Mouse (Mus musculus): ENCODE data around the gene Cptp.

Gene Cptp

DNA sequence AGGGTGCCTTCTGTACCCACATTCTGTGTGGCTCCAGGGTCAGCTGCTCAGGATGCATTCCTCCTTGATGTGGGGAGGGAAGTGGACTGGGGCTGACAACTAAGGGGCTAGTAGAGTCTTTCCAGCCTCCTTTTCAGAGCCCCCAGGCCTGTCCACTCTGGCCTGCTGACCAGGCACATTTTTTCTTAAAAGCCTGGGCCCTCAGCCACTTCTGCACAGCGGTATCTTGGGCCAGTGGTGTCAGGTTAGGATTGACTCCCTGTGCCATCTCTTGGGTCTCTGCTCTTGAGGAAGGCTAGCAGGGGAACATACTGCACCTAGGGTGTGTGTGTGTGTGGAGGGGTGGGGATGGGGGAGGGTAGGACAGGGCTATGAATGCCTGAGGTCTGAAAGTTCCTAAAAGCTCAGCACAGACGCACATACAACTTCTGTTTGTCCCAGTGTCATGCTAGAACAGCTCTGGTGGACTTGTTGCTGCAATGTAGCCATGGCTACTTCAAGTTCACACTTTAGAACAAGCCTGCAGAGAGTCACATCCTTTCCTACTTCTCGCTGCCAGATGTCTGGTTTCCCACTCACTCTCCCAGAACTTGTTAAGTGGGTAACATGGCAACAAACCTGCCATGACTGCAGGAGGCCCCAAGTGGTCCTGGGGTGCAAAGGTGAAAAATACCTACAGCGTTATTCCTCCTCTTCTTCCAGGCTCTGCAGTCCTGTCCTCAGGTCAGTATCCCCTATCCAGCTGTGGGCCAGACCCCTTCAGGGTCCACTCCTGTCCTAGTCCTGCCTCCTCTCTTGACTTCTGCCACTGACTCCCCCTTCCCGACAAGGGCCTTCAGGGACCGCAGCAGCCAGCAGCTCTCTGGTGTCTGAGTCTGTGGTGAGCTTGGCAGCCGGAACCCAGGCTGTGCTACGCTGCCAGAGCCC is 28.9 kb downstream of the Cptp start:
- DNase-seq: no peak

DNA sequence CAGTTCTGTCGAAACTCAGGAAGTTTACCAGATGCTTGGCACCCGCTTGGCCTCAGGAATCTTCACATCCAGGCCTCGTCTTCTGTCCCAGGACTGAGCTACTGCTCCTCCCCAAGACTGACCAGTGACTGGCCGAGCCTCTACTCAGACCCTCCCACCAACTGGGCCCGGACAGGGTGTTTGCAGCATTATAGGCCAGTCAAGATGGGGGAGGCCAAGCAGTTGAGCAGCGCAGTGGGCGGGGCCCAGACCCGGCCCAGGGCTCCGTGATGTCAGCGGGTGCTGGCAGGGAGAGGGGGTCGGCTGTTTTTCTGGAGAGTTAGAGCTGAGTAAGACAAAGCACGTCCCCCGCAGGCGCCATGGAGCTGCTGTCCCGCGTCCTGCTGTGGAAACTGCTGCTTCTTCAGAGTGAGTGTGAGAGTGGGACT is 29.7 kb downstream of the Cptp start, which contains the start of gene Mxra8:
Mxra8 (plus strand) TSS at position 198 of the 428 bp plus-strand sequence.
- DNase-seq: no peak

DNA sequence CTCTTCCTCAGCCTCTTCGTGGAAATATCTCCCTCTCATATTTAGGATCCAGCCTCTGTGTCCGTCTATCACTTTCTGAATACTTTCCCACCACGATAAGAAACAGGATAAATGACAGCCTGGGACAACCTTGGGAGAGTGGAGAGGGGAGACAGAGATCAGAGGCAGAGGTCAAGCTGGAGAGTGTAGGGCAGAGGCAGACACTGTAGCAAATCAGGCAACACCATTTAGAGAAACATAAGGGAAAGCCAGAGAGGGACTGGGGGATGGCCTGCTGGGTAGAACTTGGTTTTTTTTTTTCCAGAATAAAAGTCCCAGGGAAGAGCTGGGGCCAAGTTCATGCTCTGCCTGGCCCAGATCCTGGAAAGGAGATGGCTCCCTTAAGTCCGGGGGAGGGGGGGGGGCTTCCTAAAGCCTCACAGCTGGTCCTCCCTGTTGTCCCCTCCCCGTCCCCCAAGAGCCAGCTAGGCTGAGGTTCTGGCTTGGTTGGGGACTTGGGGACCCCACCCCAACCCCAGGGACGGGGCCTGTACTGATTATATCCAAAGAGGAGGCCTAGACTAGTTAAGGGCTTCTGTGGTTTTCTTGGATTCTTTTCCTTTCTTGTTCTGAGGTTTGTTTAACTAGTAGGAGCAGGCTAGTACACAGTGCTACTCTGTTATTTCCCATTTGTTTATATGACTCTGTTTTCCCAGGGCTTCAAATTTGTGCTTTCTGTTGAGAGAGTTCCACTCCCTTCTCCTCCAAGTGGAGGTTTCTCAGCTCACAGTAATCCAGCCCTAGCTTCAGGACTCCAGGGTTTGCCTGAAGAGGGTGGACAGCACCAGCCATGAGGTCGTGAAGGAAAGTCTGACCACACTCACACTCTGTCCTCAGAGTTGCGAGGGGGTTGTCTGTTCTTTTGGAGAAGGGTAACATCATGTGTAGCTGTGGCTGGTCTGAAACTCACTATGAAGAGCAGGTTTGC is 30.8 kb downstream of the Cptp start:
- no peak for DNase-seq

DNA sequence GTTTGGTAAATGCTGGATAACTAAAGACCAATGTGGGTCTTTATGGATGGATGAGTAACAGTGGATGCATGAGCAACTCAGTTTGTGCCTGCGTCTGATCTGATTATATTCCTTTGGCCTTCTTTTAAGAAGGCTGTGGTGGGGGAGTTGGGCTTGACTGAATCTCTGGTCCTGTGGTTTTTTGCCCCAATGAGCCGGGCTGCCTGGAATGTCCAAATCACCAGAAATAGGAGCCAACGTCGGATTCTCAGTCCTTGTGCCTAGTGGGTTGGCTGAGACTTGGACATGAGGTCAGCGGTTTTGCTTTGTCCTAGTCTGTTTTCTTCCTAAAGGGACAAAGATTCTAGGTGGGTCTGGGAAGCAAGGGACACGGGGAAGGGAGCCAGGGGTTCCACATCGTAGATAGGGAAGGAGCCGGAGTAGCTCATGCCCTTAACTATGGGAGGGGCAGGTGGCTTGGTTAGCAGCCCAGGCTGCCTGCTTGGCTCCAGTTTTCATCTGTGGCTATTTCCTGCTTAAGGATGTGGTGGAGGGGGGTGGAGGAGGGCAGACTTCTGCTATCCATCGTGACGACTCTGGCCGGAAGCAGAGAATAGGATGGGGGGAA is 31.7 kb downstream of the Cptp start:
- DNase-seq: no peak

DNA sequence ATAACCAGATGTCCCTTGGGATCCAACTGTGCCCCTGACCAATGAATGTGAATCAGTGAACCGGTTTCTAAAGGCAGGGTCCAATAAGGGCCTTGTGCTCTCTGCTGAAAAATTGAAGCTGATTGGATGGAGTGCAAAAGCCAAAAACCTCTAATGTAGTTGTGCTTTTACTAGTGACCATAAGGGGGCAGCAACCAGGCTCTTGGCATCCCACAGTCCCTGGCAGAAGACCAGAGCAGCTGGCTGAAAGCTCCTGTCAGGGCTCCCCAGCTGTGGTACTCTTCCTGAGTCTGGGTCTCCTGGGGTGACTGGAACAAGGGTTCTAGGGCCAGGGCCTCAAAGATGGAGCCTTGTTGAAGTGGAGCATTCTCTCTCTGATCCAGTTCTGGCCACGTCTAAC is 35.4 kb downstream of the Cptp start:
- DNase-seq: peak; percentile 58 to 64

DNA sequence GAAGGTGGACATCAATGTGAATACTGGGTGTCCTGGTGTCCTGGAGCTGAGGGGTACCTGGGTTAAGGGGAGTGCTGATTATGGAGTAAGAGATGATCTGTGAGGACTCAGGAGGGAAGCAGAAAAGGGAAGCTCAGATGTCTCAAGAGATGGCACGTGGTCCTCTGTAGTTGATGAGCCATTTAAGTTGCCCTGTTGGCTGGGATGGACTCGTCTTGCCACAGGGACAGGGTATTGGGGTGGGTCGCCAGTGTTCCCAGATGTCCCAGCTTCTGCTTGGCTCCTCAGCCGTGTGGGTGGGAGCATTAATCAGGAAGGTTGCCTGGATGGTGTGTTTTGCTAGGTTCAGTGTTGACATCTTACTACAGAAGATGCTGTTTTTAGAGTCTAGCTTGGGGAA is 36.0 kb downstream of the Cptp start:
- no peak for DNase-seq

DNA sequence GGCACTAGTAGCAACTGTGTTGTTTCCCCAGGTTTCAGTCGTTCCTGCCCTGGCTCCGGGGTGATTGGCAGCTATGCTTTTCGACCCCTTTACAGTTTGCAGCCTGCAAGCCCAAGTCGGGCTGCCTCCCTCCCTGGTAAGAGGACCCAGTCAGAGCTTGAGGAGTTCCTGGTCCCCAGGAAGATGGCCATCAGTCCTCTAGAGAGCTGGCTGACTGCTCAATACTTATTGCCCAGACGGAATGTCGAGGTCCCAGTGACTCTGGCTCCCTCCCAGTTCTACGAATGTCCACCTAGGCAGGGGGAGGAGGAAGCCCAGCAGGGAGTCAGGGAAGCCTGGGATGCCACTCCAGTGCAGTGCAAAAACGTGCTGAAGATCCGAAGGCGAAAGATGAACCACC is 36.9 kb downstream of the Cptp start:
- DNase-seq: no peak

DNA sequence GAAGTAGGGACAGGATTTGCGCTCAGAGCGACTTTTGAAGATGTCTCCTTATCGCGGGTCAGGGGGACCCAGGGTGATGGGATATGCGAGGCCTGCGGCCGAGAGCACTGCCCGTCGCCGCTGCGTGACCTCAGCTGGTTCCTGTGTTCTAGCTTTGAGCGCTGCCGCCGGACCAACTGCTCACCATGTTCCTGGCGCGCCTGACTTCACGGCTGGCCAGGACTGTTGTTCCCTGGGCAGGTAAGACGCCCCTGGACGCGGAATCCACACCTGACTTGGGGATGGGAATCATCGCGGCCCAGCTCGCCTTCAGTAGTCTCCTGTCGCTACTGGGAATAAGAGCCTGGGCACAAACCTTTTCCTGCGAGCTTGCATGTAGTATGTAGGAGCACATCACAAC is 37.4 kb downstream of the Cptp start:
- DNase-seq: no peak

DNA sequence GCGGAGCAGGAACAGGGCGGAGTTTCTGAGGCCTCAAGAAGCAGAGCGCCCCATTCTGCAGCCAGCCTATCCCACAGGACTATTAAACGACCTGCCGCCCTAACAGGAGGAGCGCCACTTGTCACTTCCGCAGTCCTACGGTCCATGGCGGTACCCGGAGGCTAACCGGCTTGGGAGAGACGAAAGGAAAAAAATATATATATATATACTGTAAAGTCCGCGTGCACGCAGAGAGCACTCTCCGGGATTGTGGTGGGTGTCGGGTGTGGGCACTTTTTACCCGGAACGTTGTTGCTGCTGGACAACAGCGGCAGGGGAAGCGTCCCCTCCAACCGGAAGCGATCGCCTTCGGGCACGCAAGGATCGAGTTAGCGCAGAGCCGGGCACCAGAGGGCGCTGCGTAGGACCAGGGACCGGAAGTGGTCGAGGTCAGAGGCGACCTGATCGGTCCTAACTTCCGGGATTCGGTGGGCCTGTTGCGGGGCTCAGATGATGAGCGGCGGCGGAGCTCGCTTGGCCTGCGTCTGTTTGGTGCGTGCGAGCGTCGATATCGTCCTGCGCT is 38.0 kb downstream of the Cptp start, which contains the start of gene Aurkaip1:
Aurkaip1 (plus strand) TSS at position 68 of the 562 bp plus-strand sequence.
- peak; percentile 95 for DNase-seq

DNA sequence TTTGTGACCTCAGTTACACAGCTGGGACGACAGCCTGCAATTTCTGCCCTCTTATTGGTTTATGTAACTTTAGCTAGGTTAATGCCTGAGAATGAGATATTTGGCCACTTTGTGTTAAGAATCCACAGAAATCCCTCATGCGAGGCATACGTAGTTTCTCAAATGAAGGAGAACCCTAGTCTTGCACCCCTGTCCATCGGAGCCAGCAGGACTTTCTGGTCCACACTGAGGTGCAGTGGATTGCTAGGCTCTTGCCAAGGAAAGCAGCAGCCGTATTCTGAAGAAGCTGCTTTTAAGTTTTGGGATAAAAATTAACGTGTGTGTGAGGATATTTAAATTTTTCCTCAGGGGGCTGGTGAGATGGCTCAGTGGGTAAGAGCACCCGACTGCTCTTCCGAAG is 38.6 kb downstream of the Cptp start:
- no peak for DNase-seq

DNA sequence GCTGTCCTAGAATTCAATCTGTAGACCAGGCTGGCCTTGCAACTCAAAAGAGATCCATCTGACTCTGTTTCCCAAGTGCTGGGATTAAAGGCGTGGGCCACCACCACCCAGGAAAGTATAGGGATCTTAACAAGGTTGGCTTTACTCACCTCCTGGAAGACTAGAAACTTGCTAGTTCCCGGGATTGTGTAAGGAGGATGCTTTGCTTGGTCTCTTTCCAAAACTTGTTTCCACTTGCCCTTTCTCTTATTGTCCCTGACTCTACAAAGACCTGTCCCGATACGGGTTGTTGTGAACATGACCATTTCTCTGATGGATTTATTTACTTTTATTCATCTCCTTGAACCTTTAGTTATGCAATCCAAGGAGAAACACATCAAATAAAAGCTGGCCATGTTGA is 39.4 kb downstream of the Cptp start:
- no peak for DNase-seq

DNA sequence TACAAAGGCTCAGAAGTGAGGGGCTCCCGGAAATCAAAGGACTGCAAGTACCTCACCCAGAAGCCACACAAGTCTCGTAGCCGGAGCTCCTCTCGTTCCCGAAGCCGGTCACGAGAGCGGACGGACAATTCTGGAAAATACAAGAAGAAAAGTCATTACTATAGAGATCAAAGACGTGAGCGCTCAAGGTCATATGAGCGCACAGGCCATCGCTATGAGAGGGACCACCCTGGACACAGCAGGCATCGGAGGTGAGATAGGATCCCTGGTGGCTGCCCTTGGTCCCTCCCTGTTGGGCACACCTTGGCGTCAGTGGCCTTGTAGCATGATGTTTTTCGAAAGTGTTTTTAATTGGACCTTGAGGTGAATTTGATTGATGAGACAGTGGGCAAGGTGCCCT is 45.8 kb downstream of the Cptp start:
- no peak for DNase-seq

DNA sequence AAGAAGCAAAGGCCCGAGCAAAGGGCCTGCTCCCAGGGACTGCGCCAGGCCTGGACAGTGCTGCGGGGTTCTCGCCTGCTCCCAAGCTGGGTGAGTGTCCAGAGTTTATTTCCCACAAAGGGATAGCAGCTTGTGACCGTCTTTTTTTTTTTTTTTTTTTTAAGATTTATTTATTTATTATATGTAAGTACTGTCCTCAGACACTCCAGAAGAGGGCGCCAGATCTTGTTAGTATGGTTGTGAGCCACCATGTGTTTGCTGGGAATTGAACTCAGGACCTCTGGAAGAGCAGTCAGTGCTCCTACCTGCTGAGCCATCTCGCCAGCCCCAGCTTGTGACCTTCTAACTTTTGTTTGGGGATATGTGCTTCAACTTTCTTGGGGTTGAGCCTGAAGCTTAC is 48.2 kb downstream of the Cptp start:
- DNase-seq: no peak

DNA sequence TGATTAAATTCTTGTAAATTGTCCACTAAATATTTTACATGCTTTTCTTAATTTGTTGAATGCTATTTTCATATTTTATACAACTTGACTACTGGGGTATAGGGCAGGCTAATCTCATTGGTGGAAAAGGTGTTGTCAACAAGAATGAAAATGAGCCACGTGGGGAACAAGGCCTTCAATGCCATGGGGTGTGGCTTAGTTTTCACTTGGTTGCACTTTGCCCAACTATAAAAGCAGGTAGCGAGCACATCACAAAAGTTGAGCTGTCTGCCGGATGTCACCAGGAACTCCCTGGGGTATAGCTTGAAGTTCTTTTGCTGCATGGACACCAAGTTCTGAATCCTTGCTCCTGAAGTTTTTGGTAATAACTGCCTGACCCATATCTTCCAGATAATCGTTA is 51.7 kb downstream of the Cptp start:
- DNase-seq: no peak
